Mouse (Mus musculus): Measurements from ENCODE around the gene Setd2. TPM values are rescaled to one million over a fixed set of nuclear protein-coding genes. Genes with fewer than 3 reads are reported as not detected.

Setd2 gene
- total RNA-seq, 1 experiment from 2014 or later: 381 TPM

GRCm38 (mm10) chr9:110649775-110650174 is 117.4 kb downstream of the Setd2 start:
- no peak for ATAC-seq (ENCODE audit: extremely low read depth, insufficient number of reproducible peaks, low FRiP score, poor library complexity, severe bottlenecking)

GRCm38 (mm10) chr9:110651931-110652722 is 119.7 kb downstream of the Setd2 start:
- ATAC-seq (ENCODE audit: extremely low read depth, insufficient number of reproducible peaks, low FRiP score, poor library complexity, severe bottlenecking): no peak

- ATAC-seq (ENCODE audit: extremely low read depth, insufficient number of reproducible peaks, low FRiP score, poor library complexity, severe bottlenecking): no peak
Measured at GRCm38 (mm10) chr9:110652963-110653654, 120.7 kb downstream of the Setd2 start.

GRCm38 (mm10) chr9:110653655-110654461 is 121.5 kb downstream of the Setd2 start, which contains the start of gene Nbeal2:
Nbeal2 (minus strand) TSS chr9:110654161.
- ATAC-seq (ENCODE audit: extremely low read depth, insufficient number of reproducible peaks, low FRiP score, poor library complexity, severe bottlenecking): peak; percentile 76

- ATAC-seq (ENCODE audit: extremely low read depth, insufficient number of reproducible peaks, low FRiP score, poor library complexity, severe bottlenecking): no peak
Measured at GRCm38 (mm10) chr9:110654726-110655650, 122.6 kb downstream of the Setd2 start.

- ATAC-seq (ENCODE audit: extremely low read depth, insufficient number of reproducible peaks, low FRiP score, poor library complexity, severe bottlenecking): no peak
Measured at GRCm38 (mm10) chr9:110655651-110656007, 123.2 kb downstream of the Setd2 start.

GRCm38 (mm10) chr9:110656249-110657221 is 124.1 kb downstream of the Setd2 start, which contains the start of gene Ccdc12:
Ccdc12 (plus strand) TSS chr9:110656503.
- peak; percentile 75 for ATAC-seq (ENCODE audit: extremely low read depth, insufficient number of reproducible peaks, low FRiP score, poor library complexity, severe bottlenecking)

GRCm38 (mm10) chr9:110657474-110658078 is 125.2 kb downstream of the Setd2 start:
- peak; percentile 42; the same call in 1 of the 2 replicates for ATAC-seq (ENCODE audit: extremely low read depth, insufficient number of reproducible peaks, low FRiP score, poor library complexity, severe bottlenecking)

GRCm38 (mm10) chr9:110659521-110659920 is 127.1 kb downstream of the Setd2 start:
- ATAC-seq (ENCODE audit: extremely low read depth, insufficient number of reproducible peaks, low FRiP score, poor library complexity, severe bottlenecking): no peak

- ATAC-seq (ENCODE audit: extremely low read depth, insufficient number of reproducible peaks, low FRiP score, poor library complexity, severe bottlenecking): no peak
Measured at GRCm38 (mm10) chr9:110660208-110660607, 127.8 kb downstream of the Setd2 start.

GRCm38 (mm10) chr9:110660856-110661612 is 128.6 kb downstream of the Setd2 start:
- no peak for ATAC-seq (ENCODE audit: extremely low read depth, insufficient number of reproducible peaks, low FRiP score, poor library complexity, severe bottlenecking)

GRCm38 (mm10) chr9:110662844-110663243 is 130.4 kb downstream of the Setd2 start:
- ATAC-seq (ENCODE audit: extremely low read depth, insufficient number of reproducible peaks, low FRiP score, poor library complexity, severe bottlenecking): peak; percentile 30; the same call in 1 of the 2 replicates

GRCm38 (mm10) chr9:110665912-110666311 is 133.5 kb downstream of the Setd2 start:
- peak; percentile 67 for ATAC-seq (ENCODE audit: extremely low read depth, insufficient number of reproducible peaks, low FRiP score, poor library complexity, severe bottlenecking)

- no peak for ATAC-seq (ENCODE audit: extremely low read depth, insufficient number of reproducible peaks, low FRiP score, poor library complexity, severe bottlenecking)
Measured at GRCm38 (mm10) chr9:110666374-110666773, 134.0 kb downstream of the Setd2 start.

GRCm38 (mm10) chr9:110667219-110667836 is 134.9 kb downstream of the Setd2 start:
- no peak for ATAC-seq (ENCODE audit: extremely low read depth, insufficient number of reproducible peaks, low FRiP score, poor library complexity, severe bottlenecking)
